Mouse (Mus musculus): ENCODE results near the gene Slain1.

DNA sequence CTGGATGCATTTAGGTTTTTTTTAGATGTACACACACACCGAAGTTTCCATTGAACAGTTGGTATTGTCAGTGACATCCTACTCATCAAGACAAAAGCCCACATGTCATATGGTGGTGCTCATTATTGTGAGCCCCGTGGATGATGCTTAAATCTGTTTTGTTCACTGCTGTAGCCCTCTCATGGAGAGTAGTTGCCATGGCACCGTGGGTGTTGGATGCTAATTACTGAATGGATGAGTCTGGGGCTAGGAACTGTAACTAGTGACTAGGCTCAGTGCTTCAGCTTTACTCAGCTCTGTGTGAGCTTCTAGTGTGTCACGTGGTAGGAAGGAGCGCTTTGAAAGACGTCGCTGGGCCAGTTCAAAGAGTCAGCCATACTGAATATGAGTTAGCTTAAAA is 13.0 kb downstream of the Slain1 start:
- TF ChIP-seq TAL1 (IDR thresholded peaks at IDR 0.05; ENCODE audit: low read length) (no peak), GATA1 (IDR thresholded peaks at IDR 0.05; ENCODE audit: low read length) (no peak)
